Mouse (Mus musculus) liver, postnatal 0 days (tissue): ENCODE results near the gene Hoxc8.

ENCODE experiments used
- CTCF ChIP-seq: sonication (generic); IDR thresholded peaks from 2 replicates; pipeline ENCODE4 v1.5.1; 2016; ENCODE audit warnings: antibody characterized with exemption, low read depth
- EP300 ChIP-seq: IDR thresholded peaks from 2 replicates; pipeline ENCODE4 v1.6.1; 2016; ENCODE audit warnings: antibody characterized with exemption, low read depth, mild to moderate bottlenecking

- no peak for TF ChIP-seq CTCF
- TF ChIP-seq EP300: no peak
These were observed 42.5 kb downstream of the Hoxc8 start for GRCm38 (mm10) chr15:103032646-103033575.
